Mouse (Mus musculus) gastrocnemius, postnatal 4 days (tissue): Measurements from ENCODE around the gene Gm49345. TPM values are rescaled to one million over a fixed set of nuclear protein-coding genes. Genes with fewer than 3 reads are reported as not detected.
"Not testable (repeated sequence)": the region's sequence is repeated elsewhere in the genome, so short reads cannot be mapped to it uniquely, and the experiment has no call there.

Experiments
- DNase-seq, 2 experiments: peaks; one replicate each; pipeline ENCODE4 v3.0.0; 2021 to 2022; ENCODE audit warnings: low spot score in 2 of 2, mixed read lengths in 2 of 2
- long read RNA-seq, 2 experiments: library from polyadenylated mRNA; stranded (forward); transcript quantifications; one replicate each; pipeline ENCODE4 v2.0.0; 2021
- total RNA-seq, 2 experiments: library from RNA; stranded (reverse); gene quantifications; 2 replicates each; pipeline ENCODE4 v1.2.3; 2021

Gene Gm49345
- total RNA-seq = under 1 TPM; 0.61 to 0.62 TPM
- long read RNA-seq, experiment 1 = 0 reads
- long read RNA-seq, experiment 2 = 0 reads

GRCm38 (mm10) chr13:67637294-67638007 is at the start of gene Gm49345, which contains the start of gene Zfp729a:
Gm49345 (minus strand) TSS chr13:67637769.
Zfp729a (minus strand) TSS chr13:67637791.
- peak; percentile 33 to 76 for DNase-seq

- DNase-seq = no peak
These were observed 49.4 kb upstream of the Gm49345 start, which contains the start of gene Zfp738 for GRCm38 (mm10) chr13:67686971-67687370. Zfp738 (minus strand) TSS chr13:67687071.

DNA sequence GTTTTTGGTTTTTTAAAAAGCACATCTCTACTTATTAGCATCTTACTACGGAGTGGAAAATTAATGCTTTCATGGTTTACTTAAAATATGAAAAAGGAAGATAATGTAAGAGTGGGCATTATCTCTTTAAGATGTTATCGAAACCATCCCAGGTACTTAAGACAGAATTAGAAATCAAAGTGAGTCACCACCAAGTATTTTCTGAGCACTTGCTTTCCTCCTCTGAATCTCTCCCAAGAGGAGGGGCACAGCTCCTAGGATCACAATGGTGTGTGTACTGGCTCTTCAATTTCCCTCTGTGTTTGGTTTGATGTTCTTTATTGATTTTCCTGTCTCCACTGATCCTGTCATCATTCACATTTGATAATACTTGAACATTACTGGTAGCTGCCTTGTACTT is 46.3 kb upstream of the Gm49345 start:
- not testable (repeated sequence) for DNase-seq

DNA sequence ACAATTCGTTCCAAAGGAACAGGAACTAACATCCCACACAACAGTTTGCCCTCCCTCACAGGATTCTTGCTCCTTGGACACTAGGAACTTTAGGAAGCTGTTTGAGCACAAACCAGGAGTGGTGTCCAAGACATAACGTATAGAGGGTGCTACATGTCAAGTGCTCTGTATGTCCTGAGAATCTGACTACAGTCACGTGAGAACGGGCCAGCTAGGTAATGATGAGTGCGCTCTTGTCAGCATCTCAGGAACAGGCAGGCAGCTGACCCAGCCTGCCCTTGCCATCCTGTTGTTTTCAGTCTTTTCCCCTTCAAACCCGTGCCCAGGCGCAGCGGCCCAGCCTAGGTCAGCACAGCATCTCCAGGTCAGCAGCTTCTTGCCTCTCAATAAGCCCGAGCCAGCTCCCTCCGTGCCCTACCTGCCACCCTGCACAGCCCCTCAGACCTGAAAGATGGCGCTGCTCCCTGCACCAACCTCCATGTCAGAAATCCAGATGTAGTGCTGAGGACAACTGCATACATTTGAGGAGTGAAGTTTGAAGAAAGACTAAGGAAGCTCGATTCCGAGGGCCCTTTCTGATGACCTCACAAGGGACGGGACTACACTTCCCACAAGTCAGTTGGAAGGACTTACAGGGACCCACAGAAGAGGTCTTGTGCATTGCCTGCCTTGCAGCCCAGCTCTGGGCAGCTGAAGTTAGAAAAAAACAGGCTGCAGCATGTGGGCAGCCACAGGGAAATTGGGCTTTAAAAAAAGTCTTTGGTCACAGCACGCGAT is 45.6 kb upstream of the Gm49345 start:
- DNase-seq = peak; percentile 41 to 80

DNA sequence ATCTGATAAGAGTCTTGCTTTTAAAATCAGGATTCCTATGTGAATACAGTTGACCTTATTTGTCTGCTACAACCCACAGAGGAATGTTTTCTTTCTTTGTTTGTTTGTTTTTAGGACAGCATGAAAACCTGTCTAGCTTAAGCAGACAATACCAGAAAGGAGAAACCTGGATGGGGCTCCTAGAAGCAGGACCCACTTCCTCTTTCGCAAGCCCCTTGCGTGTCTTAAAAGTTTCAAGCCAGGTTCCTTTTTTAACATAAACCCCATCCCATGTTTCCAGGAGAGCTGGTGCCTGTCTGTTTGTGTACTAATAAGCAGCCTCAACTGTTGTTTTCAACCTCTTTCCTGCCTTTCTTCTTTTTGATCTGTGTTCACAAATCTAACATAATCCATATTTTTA is 37.3 kb upstream of the Gm49345 start:
- no peak for DNase-seq

GRCm38 (mm10) chr13:67652496-67652895 is 14.9 kb upstream of the Gm49345 start:
- no peak for DNase-seq

GRCm38 (mm10) chr13:67610108-67610507 is 27.5 kb downstream of the Gm49345 start:
- DNase-seq = no peak

GRCm38 (mm10) chr13:67609066-67609876 is 28.3 kb downstream of the Gm49345 start, which contains the start of gene Zfp729b:
Zfp729b (minus strand) TSS chr13:67609707.
- peak; percentile 73 to 87 for DNase-seq

DNA sequence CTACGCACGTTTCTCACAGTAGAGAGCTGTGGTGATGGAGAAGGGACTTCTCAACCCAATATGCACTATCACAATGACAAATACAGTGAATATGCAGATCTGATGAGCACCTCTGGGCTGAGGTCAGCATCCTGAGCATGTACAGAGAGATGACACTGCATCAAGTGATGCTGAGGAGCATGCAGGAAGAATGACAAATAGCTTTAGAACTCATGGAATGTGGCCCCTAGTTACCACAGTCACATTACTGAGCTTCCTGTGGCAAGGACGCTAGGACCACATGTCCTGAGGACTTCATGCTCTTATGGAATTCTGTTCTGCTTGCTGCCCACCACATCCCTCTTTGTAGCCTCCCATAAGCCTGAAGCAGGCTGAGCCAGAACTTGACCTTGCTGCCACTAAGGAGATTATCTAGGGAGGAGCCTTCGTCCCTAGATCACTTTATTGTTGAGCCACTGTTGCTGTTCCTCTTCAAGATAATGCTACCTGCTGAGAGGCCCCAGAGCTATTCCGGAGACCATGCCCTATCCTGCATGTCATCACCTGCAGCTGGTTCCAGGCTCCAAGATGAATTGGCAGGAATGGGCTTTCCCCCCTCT is 64.9 kb downstream of the Gm49345 start:
- DNase-seq = no peak

- no peak for DNase-seq
These were observed 83.8 kb downstream of the Gm49345 start, which contains the start of gene Zfp748 for GRCm38 (mm10) chr13:67553730-67554129. Zfp748 (minus strand) TSS chr13:67553830.

- DNase-seq = peak; percentile 44 to 78
These were observed 84.8 kb downstream of the Gm49345 start for GRCm38 (mm10) chr13:67552505-67553346.

GRCm38 (mm10) chr13:67545941-67546340 is 91.6 kb downstream of the Gm49345 start:
- no peak for DNase-seq

Other genes with a start within 250 kb of the Gm49345 start
- gene Zfp429, start 237.9 kb downstream of the Gm49345 start, total RNA-seq = 1 to 10 TPM; 2.0 to 2.4 TPM
- under 1 TPM; 0.49 to 0.86 TPM for gene Zfp459, start 216.4 kb downstream of the Gm49345 start, total RNA-seq
- gene Zfp874a, start 186.1 kb downstream of the Gm49345 start, total RNA-seq = 1 to 10 TPM; 4.0 to 5.5 TPM
- 1 to 10 TPM; 5.5 to 6.4 TPM for gene Zfp874b, start 153.5 kb downstream of the Gm49345 start, total RNA-seq
- gene Zfp58, start 137.2 kb downstream of the Gm49345 start, total RNA-seq = 1 to 10 TPM; 4.4 to 5.8 TPM
- not detected for gene Gm26965, start 111.6 kb downstream of the Gm49345 start, total RNA-seq
- gene Zfp87, start 111.6 kb downstream of the Gm49345 start, total RNA-seq = 1 to 10 TPM; 8.4 to 8.6 TPM
- 1 to 10 TPM; 5.5 to 5.6 TPM for gene Zfp748, start 83.9 kb downstream of the Gm49345 start, total RNA-seq
- 1 to 10 TPM; 4.4 to 4.5 TPM for gene Zfp729b, start 28.1 kb downstream of the Gm49345 start, total RNA-seq
- 1 to 10 TPM; 4.6 to 4.8 TPM for gene Zfp729a, start within 50 bp of the Gm49345 start, total RNA-seq
- 1 to 10 TPM; 6.4 to 7.1 TPM for gene Zfp738, start 49.3 kb upstream of the Gm49345 start, total RNA-seq
- gene Zfp65, start 91.4 kb upstream of the Gm49345 start, total RNA-seq = 1 to 10 TPM; 6.1 to 7.6 TPM
- gene Zfp85, start 117.5 kb upstream of the Gm49345 start, total RNA-seq = 1 to 10 TPM; 2.8 to 3.6 TPM
- 1 to 10 TPM in 1 of 2 experiments, under 1 TPM in 1; 0.96 to 1.3 TPM for gene Zfp493, start 141.9 kb upstream of the Gm49345 start, total RNA-seq
- gene Zfp273, start 176.0 kb upstream of the Gm49345 start, total RNA-seq = 1 to 10 TPM; 2.4 to 2.7 TPM
- under 1 TPM; 0.49 to 0.56 TPM for gene Gm10037, start 193.3 kb upstream of the Gm49345 start, total RNA-seq
- gene BC048507, start 225.6 kb upstream of the Gm49345 start, total RNA-seq = not detected